Mouse (Mus musculus): ENCODE measurements around the gene Man1a.
A peak's percentile ranks its signal among the peaks of the same experiment; 100 is the strongest.

Man1a gene

DNA sequence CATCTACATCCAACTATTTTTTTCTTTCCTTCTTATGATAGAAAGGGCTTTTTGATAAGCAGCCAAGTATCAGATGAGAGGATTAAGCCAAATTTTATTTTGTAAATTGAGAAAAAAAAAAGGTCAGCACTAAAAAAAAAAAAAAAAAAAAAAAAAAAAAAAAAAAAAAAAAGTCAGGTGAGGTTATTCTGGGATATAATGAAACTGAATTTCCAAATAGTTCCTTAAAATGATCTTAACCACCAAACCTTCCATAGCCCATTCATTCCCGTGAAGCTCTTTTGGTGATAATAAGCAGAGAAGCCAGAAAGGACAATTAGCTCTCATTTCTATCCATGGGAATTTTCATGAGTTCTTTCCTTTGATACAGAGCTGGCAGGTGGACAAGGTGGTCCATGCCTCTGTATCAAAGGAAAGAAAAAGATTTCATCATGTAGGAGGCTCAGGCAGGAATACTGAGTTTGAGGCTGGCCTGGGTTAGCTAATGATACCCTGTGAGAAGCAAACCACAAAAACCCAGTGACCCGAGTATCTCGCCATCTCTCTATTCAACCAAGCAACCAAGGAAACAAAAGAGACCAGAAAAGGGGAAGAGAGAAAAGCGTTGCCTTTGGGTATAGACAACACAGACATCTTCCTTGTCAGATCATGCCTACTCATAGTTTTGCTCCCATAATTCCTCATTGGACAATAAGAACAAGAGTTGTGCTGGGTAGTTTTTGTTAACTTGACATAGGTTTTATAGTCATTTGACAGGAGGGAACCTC is 162.7 kb downstream of the Man1a start:
- no peak for DNase-seq

DNA sequence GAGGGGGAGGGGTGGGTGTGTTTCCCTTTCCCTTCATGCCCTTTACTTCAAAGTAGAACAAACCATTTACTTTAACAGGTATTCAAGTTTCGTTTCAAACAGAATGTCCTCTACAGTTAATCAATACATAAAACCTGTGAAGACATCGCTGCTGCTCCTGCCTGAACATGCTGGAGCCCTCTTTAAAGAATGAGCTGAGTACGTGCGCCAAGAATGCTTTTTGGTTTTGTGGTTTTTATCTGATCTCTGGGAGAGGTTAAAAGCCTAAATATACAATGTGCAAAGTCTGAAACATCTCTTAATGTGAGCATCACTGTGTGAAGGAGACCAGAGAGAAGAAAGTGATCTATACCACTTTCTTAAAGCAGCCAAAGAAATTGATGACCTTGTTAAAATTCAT is 186.9 kb downstream of the Man1a start:
- no peak for DNase-seq

DNA sequence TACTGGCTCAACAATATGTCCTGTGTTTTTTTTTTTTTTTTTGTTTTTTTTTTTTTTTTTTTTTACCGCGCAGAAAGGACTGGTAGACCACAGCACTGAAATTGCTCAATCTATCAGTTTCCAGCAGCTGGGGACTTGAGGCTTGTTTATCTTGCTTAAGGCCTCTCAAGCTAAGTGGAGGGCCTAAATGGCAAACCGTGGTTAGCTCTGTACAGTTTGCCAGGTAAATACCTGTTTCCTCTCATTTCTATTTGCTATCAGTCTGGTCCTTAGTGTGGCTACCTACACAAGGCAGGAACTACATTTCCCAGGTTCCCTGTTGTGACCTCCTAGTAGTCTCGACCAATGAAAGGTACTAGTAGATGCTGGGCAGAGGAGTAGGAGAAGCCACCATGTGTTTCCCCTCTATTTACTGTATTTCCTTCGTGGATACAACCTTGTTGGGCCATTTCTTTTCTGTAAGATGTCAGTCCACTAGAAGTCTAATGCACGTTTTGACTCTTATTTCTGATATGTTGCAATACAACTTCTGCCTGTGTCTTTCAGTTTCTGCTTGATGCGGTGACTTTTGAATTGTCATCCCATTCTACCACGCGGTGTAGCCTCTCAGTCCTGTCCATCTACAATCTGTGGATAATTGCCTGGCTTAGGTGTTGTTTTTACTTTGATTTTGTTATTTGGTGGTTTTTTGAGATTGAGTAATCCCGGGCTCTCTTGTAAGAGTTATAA is 187.9 kb downstream of the Man1a start:
- DNase-seq: no peak

DNA sequence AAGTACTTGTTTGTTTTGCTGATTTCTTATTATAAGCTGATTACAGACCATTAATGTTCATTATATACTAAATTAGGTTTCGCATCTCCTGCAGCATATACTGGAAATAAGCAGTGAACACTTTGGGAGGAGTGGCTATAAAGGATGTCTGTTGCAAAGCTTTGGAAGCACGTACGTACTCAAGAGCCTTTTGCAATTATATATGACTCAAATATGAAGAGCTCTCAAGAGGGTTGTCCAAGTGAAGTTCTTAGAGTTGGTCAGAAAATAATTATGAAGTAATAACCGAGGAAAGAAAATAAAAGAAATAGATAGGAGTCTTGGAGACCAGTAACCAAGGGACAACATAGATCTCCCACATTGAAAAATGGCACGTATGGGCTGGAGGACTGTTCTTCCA is 189.9 kb downstream of the Man1a start:
- DNase-seq: no peak

DNA sequence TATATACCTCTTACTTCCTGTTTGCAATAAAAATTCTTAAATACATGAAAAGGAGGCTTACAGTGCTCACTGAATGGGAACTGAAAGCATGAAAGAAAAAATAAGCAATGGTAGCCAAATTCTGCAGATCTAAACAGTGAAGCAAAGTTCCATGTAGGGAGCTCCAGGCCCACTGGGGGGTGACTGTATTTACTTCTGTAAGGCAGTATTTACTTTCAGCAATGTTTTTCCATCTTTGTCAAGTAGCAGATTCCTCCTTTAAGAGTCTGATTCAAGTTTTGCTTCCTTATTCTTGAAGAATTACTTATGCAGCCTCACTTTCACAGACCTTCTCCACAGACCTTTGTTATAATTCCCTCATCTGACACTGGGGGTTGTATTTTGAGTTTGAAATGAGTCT is 195.1 kb downstream of the Man1a start:
- DNase-seq: no peak

DNA sequence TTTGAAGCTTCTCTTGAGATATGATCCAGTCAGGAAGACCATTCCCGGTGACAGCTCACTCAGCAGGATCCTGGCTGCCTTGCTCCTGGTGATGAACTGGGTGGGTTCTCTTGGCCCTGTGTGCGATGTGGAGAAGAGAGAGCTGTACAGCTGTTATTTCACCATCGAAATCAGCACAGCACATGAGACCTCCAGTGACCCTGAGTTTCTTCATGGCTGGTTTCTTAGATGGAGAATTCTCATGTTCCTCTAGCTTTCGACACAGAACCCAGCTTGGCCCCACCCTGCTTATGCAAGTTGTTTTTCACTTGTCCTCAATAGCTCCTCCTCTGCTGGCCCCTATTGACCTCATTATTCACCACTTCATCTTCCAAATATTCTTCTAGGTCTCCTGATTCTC is 200.5 kb downstream of the Man1a start:
- no peak for DNase-seq

DNA sequence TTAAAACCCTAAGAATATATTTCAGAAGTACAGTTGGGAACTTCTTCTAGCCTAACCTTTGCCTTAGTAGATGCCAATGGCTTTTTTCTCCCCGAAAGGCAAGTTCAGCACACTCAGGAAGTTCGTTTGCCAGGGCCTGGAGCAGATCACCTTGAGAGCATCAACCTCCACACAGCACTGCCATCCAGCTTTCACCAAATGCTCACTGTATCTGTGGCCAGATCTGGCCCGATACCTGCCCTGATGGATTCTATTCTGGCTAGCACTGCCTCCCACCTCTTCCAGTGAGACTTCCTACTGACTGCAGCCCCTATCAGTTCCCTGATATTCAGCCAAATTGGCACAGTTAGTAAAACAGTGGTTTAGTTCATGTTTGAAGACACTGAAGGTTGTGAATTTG is 202.2 kb downstream of the Man1a start:
- DNase-seq: no peak

DNA sequence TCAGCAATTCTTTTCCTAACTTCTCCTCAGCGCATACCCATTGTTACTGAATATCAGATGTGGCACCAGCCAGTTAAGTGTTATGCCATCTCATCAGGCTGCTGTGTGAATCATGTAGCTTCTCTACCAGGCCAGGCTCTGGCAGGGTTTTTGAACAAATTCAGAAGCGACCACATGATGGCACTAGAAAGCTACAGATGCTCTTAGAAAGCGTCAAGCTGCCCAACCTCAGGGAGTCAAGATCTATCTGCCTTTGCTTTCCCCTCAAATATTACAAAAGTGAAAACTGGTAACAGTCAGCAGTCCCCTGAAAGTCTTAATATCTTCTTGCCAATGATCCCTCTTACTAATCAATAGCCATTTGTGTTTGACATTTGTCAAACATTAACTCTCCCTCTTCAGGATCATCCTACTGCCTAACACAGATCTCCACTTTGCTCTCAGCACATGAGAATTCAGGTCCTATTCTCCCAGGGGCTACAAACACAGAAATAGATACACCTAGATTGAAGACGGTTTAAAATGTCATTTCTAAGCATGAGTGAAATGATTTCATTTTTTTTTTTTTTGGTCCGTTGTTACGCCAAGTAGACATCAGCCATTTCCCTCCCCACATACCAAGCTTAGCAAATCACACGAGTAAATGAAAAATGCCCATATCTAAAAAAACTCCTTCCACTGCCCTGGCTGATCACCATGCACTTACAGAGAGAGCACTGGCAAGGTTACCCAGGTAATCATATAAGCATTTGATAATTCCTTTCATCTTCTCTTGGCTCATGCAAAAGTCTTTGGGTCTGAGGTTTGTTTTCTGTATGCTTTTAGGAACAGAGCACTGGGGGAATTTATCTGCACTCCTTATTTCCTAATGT is 212.7 kb downstream of the Man1a start:
- DNase-seq: peak; percentile 6 to 29

DNA sequence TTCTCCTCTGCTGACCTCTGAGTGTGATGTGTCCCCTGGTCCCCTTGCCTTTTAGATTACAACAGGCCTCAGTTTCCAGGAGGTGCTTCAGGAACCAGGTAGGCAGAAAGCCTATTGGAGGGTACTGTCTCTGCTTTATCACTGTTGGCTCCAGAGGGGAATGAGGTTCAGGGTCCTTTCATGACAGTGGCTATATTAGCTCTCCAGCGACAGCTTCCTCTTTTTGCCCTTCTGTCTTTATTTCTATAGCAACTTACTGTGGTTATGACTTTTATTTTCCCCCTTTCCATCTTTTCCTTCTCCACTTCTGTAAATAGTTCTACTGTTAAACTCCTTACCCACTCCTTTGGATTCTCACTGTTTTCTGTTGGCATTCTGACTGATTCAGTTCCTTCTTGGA is 216.5 kb downstream of the Man1a start:
- DNase-seq: no peak

DNA sequence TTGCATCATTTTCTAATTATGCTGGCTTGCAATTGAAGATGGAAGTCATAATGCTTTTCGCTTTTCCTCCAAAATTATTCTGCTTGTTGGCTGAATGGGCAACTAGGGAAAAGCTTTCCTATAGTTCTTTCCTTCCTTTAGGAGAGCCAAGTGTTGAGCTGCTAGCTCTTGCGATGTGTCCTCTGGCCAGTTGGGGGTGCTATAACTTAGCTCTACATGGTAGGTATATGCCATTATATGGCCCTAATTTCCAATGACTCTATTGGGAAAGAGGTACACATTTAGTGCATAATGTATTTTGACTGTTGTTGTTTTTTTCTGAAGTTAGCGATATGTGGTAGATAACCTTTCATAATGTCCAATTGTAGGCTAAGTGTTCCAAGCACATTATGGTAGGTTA is 217.2 kb downstream of the Man1a start:
- no peak for DNase-seq
